Mouse (Mus musculus) adrenal gland, adult 10 weeks (tissue): Measurements from ENCODE around the gene Taf3. TPM values are rescaled to one million over a fixed set of nuclear protein-coding genes. Genes with fewer than 3 reads are reported as not detected.

Source experiments
- polyA plus RNA-seq: library from polyadenylated mRNA; stranded (reverse); fragments of 350-450 nt; fragmentation: Illumina TruSeq; extraction: RNeasy Lipid Tissue Mini Kit (QIAGEN cat#74804); gene quantifications from one replicate; pipeline ENCODE4 v1.2.3, GENCODE M21; 2014; ENCODE audit warnings: low read depth, low replicate concordance

The Taf3 gene
- 15.3 TPM for polyA plus RNA-seq

GRCm38 (mm10) chr2:10048461-10048860 is at the start of gene Taf3:
TSS of gene Taf3 (minus strand) at chr2:10048596.

GRCm38 (mm10) chr2:10080310-10081010 is 32.1 kb upstream of the Taf3 start, which contains the start of the genes Atp5c1 and Kin:
TSS of gene Atp5c1 (minus strand) at chr2:10080510.
TSS of gene Kin (plus strand) at chr2:10080593.

GRCm38 (mm10) chr2:9889651-9890183 is 158.7 kb downstream of the Taf3 start, which contains the start of gene Gata3:
TSS of gene Gata3 (minus strand) at chr2:9890034.

GRCm38 (mm10) chr2:9888913-9889650 is 159.3 kb downstream of the Taf3 start, which contains the start of gene 9230102O04Rik:
TSS of gene 9230102O04Rik (minus strand) at chr2:9889540.

GRCm38 (mm10) chr2:9881051-9881591 is 167.3 kb downstream of the Taf3 start, which contains the start of gene 4930412O13Rik:
TSS of gene 4930412O13Rik (plus strand) at chr2:9881252.

Other genes starting within 250 kb of the Taf3 start
- not detected for gene 4930412O13Rik, start 167.3 kb downstream of the Taf3 start, polyA plus RNA-seq
- not detected for gene 9230102O04Rik, start 159.1 kb downstream of the Taf3 start, polyA plus RNA-seq
- gene Gata3, start 158.6 kb downstream of the Taf3 start, polyA plus RNA-seq: 13.3 TPM
- 834 TPM for gene Atp5c1, start 31.9 kb upstream of the Taf3 start, polyA plus RNA-seq
- 26.6 TPM for gene Kin, start 32.0 kb upstream of the Taf3 start, polyA plus RNA-seq
- 34.8 TPM for gene Itih2, start 82.8 kb upstream of the Taf3 start, polyA plus RNA-seq
- gene Itih5, start 105.0 kb upstream of the Taf3 start, polyA plus RNA-seq: 50.1 TPM